Mouse (Mus musculus) lung, postnatal 25 days (tissue): ENCODE results near the gene Foxp1.

Source experiments
- DNase-seq: peaks from one replicate; pipeline ENCODE4 v3.0.0; 2022; ENCODE audit warnings: low spot score

Foxp1 gene

DNA sequence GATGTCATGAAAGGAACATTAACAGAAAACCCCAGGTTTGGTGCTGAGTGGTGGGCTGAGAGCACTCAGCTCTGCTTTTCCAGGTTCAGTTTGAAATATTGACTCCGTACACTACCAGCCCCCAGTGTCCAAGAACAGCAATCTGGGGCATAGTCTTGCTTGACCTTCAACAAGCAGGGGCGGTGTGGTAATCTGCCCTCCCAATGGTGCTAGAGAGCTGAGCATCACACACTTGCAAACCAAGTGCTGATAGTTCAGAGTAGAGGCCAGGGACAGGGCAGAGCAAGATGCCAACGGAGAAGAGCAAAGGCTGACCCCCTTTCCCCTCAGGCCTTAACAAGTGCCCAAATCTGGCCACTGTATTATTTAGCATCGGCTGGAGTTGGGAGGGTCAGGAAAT is 575.8 kb downstream of the Foxp1 start:
- no peak for DNase-seq

- DNase-seq, result no peak
Observed at GRCm38 (mm10) chr6:98945496-98946412, 576.8 kb downstream of the Foxp1 start.

- DNase-seq, result no peak
Observed at GRCm38 (mm10) chr6:98938348-98938747, 584.2 kb downstream of the Foxp1 start.

- DNase-seq, result no peak
Observed at GRCm38 (mm10) chr6:98937513-98937912, 585.0 kb downstream of the Foxp1 start.

DNA sequence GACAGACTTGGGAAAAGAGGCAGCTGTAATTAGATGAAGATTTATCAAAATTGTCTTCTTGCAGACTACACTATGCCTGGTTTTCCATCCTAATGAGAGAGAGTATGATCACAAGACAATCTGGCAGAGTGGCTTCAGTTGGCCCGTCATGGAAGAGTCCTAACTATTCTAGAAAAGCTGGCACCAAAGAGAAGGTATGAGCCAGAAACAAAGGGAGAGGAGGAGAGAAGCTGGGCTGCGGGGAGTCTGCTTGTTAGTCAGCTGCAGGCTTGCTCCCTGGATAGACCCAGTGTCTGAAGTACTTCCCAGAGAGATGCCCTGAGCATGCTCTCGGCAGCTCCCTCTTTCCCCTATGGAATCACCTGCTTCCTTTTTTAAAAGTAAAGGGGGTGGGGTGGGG is 586.1 kb downstream of the Foxp1 start:
- no peak for DNase-seq

- DNase-seq, result no peak
Observed at GRCm38 (mm10) chr6:98935169-98935568, 587.4 kb downstream of the Foxp1 start.

DNA sequence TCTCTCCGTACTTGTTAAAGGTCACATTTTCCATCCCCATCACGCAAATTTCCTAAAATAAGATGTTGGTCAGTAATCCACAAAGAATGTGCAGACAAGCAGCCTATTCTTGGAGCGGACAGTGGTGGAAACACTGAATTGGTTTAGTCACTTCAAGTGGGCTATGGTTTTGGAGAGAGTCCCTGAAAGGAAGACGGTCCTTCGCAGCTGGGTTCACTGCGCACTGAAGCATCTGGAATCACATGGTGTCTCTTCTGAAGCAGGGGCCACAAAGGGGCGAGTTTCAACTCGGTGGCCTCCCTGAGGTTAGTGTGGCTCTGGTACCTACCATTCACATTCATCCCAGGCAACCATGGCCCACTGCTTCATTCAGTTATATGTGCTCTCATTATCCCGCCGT is 588.1 kb downstream of the Foxp1 start:
- DNase-seq, result no peak

DNA sequence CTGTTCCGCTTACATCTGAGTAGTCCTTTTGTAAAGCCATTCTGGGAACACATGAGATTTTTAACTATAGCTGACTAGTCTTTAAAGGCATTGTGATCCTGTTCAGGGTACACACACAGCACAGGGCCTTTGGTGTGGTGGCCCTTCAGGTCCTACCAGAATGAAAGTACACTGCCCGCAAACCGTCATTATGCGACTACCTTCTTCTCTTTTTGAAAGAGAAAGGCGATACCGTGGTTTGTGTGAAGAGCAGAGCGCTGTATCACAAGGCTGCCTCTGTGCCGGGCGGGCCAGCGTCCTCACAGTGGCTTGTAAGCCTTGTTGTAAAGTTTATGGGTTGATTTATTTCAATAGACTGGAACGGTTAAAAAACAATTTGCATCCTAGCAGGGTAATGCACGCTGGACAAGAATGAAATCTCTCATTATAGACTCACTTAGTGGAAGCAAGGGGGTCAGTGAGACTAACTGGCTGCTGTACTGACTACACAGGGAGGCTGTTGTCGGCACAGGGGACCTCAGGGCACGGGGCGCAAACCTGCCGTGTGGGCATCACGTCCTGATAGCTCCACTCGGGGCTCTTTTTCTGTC is 589.3 kb downstream of the Foxp1 start:
- no peak for DNase-seq

GRCm38 (mm10) chr6:98931881-98932540 is 590.5 kb downstream of the Foxp1 start:
- no peak for DNase-seq

DNA sequence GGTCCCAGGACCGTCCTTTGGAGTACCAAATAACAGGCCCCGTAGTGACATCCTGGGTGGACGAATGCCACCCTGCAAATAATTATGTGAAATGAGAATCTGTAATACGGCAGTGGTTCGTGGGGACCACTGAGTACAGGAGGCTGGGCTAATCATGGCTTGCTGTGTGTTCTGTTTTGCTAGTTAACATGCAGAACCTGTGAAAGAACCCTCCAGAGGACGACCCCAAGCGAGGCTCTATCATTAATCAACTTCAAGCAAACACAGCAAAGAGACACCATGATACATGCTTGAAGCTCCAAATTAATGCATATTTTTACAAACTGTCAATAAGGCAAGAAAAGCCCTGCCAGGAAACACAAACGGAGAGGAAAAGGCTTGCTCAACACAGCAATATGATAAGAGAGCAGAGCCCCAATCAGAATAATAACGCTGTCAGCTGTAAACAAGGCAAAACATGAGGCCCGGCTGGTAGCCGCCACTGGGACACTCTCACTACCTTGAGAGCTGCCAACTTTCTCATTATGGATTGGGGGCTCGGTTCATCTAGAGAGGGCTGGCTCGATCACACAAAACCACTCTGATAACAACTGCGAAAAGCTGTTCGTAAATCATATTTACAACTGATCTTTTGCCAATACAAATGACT is 591.7 kb downstream of the Foxp1 start:
- DNase-seq, result no peak

GRCm38 (mm10) chr6:98928365-98928764 is 594.2 kb downstream of the Foxp1 start:
- no peak for DNase-seq

- DNase-seq, result no peak
Observed at GRCm38 (mm10) chr6:98901259-98901658, 621.3 kb downstream of the Foxp1 start.

- no peak for DNase-seq
Observed at GRCm38 (mm10) chr6:98878208-98878607, 644.3 kb downstream of the Foxp1 start.

- no peak for DNase-seq
Observed at GRCm38 (mm10) chr6:98876401-98876800, 646.1 kb downstream of the Foxp1 start.
